Mouse (Mus musculus): ENCODE data around the gene Aldh16a1.

Gene Aldh16a1

DNA sequence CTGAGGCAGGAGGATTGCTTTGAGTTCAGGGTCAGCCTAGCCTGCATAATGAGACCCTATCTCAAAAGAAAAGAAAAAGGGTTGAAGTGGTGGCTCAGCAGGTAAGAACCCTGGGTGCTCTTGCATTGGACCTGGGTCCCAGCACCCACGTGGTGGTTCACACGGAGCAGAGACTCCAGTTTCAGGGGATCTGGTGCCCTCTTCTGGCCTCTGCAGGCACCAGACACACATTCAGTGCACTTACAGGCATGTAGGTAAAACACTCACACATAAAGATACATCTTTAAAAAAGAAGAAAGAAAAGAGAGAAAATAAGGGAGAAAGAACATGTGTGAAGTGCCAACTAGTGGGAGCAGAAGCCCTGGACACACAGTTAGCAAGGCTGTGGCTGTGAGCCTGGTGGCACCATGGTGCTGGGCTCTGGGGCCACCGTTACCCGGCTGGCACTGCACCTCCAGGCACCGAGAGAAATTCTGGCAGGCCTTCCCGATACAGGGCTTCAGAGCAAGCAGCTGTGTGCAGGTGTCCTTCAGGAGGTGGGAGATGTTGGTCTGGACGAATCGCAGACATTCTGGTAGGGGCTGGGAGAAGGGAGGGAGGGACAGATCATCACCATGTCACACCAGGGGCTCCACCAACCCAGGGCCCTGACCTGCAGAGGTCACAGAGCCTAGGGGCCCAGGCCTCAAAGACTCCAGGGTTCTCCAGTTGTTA, 20.8 kb downstream of the Aldh16a1 start:
- DNase-seq = peak in 1 of 2 experiments; percentile 24

DNA sequence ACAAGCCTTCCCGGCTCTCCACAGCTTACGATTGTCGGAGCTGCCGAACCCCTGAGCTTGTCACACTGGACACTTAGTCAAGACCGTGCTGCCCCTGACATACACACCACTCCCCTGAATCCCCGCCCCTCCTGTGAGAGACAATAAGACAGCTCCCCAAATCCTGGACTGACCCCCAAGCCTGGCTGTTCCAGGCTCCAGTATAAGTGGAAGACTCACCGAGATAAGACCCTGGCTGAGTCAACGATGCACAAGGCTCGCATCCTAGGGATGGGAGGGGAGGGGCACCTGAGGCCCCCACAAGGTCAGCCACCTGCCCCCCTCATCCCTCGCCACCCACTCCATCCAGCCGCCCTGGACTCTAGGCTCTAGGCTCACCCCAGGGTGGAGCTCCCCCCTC, 22.5 kb downstream of the Aldh16a1 start:
- peak in 1 of 2 experiments; percentile 7 for DNase-seq

DNA sequence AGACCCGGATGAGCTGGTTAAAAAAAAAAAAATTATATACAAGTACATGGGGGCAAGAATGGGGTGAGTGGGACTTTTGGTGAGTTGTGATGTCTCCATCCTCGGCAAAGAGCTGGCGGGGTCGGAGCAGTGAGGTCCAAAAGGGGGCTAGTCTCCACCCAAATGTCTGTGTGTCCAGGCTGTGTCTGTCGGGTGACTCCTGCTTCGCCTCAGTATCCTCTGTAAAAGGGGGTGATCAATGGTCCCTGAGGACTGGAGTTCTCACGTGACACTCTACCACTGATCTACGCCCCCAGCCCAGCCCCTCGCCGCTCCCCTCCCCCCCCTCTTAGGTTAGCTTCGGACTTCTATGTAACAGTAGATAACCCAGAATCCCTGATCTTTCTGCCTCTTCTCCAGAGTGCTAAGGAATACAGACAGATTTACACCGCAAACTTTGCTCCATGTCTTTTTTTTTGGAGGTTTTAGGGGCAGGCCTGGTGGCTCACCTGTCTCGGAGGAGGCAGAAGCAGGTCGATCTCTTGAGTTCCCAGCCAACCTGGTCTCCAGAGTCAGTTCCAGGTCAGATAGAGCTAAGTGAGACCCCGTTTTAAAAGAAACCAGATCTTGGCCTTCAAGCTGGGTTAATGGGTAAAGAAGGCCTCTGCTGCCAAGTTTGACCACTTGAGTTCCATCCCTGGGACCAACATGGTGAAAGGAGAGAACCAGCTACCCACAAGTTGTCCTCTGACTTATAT, 24.4 kb downstream of the Aldh16a1 start:
- DNase-seq = peak in 1 of 2 experiments; percentile 23

DNA sequence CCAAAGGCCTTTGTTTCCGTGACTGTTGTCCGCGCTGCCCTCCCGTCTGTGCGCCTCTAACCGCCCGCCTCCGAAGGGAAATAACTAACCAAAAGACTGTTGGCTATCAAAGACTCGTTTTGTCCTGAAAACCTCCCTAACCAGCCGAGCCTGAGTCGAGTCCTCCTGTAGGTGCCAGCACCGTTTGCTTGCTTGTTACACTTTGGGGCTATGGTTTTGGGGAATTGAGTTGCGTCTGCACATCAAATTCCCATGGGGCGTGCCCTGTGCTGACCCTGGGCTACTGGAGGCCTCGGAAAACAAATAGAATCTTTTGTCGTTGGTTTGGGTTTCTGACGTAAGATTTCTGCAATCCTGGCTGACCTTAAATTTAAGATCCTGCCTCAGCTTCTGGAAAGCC, 25.1 kb downstream of the Aldh16a1 start:
- DNase-seq = peak; percentile 70

DNA sequence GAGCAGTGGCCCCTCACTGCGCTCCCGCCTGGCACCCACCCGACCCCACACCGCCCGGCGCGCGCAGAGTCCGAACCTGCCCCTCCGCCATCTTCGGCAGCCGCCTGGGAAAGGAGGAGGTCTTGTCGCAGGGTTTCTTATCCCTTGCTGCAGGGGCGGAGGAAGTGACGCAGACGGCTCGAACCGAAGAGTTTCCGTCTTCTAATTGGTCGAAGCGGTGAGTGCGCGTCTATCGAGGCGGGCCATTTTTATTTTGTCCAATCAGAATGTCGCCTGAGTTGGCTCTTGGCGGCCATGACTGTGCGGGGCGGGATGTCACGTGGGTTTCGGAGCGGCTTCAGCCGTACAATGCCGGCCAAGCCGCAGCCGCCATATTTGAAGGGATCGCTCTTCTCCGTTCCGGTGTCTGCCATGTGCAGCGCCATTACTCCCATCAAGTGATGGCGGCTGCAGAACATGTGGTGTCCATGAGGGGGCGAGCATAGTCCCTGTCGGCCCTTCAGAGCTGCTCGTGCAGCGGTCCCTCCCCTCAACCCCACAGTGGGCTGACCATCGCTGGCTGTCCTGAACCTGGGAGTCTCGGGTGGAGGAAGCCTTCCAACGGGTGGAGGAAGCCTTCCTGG, 25.6 kb downstream of the Aldh16a1 start, which contains the start of gene Rpl13a:
Gene Rpl13a, minus strand, starts transcription at position 138 of the 623 bp plus-strand sequence.
- peak; percentile 98 to 99 for DNase-seq

DNA sequence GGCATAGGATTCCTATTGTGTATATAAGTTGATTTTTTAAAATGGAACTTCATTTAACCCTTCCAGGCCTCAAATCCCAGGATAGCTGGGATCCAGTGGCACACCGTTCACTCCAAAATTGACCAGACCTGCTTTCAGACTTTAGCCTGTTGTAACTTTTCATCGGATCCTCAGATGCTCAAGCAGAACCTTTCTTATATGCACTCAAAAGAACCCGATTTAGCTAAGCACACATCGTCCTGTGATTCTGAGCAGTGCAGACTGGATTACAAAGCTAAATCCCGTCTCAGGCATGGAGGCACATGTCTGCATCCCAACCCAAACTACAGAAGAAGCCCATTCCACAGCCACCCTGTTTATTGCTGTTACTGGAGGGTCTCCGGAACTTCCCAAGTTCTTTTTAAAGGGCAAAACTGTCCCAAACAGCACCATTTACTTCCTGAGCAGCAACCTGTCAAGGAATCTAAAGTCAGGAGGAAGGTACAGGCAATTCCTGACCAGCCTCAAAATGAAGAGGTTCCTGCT, 26.6 kb downstream of the Aldh16a1 start:
- no peak for DNase-seq

DNA sequence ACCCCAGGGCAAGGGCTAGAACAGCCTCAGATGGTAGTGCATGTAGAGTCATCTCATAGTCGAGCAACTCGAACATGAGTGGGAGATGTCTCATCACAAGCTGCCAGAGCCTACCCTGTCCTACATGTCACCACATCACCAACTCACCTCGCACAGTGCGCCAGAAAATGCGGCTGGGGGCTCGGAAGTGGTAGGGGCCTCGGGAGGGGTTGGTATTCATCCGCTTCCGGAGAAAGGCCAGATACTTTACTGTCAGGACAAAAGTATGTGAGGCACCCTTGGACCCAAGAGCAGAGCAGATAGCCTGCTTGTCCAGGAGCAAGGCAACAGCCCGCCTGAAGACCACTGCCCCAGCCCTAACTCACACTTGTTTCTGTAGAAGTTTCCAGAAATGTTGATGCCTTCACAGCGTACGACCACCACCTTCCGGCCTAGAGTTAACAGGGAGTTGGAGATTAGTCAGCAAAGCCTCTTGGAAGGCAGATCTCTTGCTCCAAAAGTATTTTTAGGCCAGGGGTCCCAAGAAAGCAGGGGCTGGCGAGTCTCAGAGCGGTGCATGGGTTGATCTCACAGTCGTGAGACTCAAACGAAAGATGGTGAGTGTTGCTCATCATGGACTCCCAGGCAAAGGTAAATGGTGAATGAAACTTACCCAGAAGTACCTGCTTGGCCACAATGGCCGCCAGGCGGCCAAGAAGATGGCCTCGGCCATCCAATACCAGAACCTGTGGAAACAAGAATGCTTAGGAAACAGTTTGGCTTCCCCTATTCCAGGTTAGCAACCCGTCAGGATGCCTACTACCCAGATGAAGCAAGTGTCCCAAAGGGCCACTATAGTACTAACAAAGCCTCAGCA, 27.3 kb downstream of the Aldh16a1 start:
- peak in 1 of 2 experiments; percentile 20 for DNase-seq

DNA sequence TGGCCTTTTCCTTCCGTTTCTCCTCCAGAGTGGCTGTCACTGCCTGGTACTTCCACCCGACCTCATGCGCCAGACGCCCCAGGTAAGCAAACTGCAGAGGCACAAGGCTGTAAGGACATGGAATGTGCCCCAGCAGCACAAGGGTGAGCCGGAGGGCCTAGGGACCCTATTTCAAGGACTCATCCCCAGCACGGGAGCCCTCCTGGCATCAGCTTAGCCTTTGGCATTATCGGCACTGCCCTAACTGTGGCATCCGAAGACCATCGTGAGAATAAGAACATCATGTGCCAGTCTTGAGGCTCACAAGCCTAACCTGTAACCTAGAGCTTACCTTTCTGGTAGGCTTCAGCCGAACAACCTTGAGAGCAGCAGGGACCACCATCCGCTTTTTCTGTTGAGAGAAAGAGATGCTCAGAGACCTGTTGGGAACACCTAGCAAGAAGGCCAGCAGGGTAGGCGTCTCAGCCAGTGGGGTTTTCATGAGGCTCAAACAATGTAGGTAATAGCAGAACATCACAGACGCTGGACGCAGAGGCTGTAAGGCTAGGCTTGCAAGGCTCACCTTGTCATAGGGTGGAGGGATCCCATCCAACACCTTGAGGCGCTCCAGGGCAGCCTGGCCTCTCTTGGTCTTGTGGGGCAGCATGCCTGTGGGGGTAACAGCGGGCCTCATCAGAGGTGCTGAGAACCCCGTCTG, 28.1 kb downstream of the Aldh16a1 start:
- DNase-seq = peak in 1 of 2 experiments; percentile 13

DNA sequence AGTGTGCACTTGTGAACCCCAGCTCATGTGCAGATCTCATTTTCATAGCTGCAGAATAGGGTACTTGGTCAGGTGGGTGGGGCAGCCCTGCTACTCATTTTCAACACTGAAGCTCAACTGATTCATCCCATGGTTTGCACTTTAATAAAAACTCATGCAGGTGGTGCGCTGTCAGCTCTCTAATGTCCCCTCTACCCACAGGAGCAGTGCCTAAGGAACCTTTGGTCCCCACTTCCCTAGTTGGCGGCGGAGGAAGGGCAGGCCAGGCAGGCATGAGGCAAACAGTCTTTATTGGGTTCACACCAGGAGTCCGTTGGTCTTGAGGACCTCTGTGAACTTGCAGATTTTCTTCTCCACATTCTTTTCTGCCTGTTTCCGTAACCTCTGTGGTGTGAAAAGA, 28.7 kb downstream of the Aldh16a1 start:
- DNase-seq = peak in 1 of 2 experiments; percentile 11

DNA sequence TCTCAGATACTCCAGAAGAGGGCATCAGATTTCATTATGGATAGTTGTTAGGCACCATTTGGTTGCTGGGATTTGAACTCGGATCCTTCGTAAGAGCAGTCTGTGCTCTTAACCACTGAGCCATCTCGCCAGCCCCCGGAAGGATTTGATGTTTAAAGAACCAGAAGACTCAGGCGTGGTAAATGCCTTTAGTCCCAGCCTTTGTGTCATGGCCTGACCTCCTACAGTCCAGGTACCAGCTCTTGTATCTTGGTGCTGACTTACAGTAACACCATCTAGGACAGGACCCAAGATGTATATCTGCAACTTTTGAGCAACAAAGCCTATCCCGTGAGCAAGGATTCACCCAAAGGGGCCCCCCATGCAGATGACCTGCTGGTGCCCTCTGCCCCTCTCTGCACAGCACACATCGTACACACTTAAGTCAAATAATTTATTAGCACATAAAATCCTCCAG, 29.2 kb downstream of the Aldh16a1 start:
- peak in 1 of 2 experiments; percentile 38 for DNase-seq

DNA sequence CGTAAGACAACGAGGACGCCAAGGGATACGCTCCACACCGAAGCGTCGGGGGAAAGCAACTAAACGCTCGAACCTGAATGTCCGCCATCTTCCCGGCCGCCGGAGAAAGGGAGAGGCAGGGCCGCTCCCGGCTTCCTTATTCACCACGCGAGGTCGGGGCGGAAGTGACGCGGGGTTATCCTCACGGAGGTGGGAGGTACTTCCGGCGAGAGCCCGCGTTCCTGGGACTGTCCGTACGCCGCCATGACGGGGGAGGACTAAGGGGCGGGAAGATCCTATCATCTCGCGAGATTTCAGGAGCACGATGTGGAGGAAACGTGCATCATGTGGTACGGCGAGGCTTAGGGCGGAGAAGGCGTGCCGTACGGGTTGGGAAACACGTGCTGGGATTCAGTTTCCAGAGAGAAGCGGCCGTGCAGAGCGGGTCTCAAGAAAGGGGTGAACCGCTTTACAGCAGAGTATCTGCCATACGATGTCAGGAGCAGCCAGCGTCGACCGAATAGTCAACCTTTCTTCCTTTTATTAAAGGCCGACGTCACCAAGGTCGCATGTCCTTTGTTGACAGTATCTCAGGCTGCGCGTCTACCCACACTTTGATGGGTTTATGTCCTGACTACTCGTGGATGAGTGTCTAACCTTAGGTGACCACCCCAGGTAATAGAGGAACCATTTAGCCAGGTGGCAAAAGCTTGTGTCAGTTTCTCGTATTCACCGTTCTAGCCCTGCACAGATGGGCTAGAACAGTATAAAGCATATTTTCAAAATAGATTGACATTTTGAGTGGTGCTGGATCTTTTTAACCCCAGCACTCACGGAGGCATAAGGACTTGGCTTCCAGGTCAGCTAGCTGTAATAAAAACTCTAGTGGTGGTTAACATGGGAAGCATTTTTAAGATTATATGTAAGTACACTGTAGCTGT, 29.9 kb downstream of the Aldh16a1 start, which contains the start of gene Rps11:
Gene Rps11, minus strand, starts transcription at position 216 of the 920 bp plus-strand sequence.
- DNase-seq = peak; percentile 99

DNA sequence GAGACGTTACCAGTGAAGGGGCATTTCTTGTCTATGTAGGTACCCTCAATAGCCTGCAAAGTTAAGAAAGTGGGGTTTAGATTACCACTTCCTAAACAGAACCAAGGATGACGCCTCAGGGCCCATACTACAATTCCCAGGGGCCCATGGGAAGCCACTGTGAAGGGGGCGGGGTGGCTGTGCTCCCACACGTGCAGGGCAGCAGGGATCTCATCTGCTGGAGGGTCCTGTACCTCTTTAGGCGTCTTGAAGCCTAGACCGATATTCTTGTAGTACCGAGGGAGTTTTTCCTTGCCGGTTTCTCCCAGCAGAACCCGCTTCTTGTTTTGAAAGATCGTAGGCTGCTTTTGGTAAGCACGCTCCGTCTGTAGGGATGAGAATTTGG, 31.2 kb downstream of the Aldh16a1 start:
- DNase-seq = peak; percentile 50 to 56

DNA sequence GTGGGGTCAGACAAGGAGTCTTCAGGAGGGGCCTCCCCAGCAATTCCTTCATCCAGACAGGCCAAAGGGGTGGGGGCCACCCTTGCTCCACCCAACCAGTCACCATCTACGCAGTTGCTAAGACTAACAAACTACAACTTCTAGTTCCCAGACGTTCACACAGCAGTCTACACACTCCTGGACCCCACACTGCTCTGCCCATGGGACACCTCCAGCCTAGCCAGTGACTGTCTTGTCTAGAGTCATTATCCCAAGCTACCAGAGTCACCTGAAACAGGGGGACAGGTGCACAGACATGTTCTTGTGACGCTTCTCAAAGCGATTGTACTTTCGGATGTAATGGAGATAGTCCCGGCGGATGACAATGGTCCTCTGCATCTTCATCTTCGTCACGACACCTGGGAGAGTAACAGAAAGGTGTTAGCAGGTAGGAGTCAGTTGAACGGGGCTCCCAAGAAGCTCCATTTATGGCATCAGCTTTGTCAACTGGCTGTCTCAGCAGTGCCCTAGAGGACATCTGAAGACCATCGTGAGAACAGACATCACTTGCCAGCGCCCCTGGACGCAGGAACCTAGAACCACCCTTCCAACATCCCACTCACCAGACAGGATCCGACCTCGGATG, 31.7 kb downstream of the Aldh16a1 start:
- DNase-seq = peak in 1 of 2 experiments; percentile 5

DNA sequence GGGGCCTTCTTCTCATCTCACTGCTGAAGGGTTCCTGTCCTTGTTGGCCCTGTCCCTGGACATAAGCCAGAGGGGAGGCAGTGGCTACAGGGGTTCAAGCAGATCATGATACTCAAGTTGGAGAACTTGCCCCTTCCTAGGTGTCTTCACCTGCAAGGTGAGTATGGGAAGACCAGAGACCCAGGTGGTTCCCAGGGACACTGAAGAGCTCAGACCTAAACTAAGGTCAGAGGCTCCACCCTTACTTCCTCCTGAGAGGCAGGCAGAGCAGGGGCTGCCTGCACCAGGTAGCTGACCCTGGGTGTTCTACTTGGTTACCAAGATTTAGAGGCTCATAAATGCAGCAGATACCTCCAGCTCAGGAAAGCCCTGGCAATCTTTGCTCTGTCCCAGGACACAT, 32.4 kb downstream of the Aldh16a1 start:
- DNase-seq = peak; percentile 7 to 10

DNA sequence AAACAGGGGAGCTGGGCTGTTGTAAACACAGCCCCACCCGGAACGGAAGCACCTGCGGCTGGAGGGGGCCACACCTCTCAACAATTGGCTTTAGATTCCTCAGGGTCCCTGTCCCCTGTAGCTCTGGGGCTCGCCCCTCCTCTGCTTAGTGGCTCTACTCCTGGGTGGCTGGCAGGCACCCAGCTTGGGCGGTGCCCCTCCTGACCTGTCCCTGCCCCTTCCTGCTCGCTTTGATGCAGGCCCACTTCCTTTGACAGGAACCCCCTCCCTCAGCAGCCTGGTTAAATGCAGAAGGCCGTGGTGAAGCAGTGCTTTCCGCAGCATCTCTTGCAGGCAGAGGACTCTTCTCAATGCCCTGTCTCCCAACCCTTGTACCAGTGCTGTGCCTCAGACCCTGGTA, 33.0 kb downstream of the Aldh16a1 start:
- DNase-seq = peak; percentile 23 to 29

DNA sequence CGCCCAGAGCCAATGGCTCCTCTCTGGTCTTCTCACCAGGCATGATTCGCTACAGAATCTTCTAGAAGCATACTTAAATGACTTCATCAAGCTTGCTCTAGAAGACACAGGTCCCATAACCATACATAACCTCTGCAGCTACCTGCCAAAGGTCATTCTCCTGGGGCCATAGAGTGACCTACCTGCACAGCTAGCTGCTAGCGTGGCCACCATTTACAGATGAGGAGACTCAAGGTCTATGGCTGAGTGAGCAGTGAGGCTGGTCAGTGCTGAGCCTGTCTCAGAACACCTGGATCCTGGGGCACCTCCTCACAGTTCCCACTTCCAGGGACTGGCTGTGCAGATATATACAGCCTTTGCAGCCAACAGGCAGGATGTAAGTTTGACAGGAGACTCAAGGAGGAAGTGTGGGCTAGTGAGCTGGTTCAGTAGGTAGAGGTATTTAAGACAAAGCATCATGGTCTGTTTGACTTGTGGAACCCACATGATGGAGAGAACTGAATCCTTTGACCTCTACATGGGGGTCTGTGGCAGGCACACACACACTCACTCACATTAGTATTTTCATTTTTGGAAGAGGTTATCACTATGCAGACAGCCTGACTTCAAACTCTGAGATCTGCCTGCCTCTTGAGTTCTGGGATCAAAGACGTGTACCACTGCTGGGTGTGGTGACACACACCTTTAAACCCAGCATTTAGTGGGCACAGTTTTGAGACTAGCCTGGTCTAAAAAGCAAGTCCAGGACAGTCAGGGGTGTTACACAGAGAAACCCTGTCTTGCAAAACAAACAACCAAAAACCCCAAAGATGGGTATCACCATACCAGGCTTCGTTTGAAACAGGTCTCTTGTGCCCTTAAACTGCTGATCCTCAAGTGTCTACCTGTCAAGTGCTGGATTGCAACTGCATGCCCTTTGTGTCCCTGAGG, 34.3 kb downstream of the Aldh16a1 start:
- no peak for DNase-seq

DNA sequence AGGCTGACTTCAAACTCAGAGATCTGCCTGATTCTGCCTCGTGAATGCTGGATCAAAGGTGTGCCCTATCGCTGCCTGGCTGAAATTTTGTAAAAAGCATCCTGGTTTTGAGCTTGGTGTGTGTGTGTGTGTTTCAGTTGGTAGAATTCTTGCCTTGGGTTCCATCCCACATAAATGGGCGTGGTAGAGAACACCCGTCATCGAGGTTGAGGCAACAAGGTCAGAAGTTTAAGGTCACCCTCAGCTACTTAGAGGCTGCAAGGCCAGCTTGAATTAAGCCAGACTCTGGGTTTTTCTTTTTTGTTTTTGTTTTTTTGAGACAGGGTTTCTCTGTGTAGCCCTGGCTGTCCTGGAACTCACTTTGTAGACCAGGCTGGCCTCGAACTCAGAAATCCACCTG, 36.0 kb downstream of the Aldh16a1 start:
- DNase-seq = no peak

DNA sequence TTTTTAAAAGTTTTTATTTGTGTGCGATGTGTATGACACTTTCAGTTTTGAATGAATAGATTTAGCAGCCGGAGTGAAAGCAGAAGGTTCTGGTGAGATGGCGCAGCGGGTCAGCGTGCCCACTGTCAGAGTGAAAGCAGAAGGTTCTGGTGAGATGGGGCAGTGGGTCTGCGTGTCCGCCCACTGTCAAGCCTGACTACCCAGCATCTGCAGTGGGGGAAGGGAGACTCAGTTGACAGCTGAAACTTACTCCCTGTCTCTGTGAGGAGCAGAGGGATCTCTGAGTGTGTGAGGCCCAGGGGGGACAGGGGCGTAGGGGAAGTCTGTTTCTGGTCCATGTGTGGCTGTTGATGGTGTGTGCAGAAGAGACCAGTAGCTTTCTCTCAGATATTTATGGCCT, 36.8 kb downstream of the Aldh16a1 start:
- peak in 1 of 2 experiments; percentile 7 for DNase-seq

DNA sequence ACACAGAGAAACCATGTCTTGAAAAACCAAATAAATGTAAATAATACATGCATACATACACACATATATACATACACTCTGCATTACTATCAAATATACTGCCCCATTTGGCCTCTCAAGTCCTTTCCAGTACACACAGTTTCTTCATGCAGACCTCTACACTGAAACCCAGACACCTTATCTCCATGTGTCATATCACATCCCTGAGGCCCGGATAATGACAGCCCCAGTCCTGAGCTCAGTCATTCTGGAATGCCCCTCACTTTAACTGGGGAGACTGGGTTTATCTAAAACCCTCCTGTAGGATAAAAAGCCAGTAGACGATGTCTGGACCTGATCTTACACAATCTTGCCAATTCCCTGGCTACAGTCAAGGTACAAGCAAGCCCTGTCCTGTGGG, 40.9 kb downstream of the Aldh16a1 start:
- DNase-seq = no peak

Data from cerebellum, postnatal 10 days (tissue).